Mouse (Mus musculus) adrenal gland, adult (tissue): ENCODE data around the gene Trmt61a.
"Not testable (repeated sequence)": the region's sequence is repeated elsewhere in the genome, so short reads cannot be mapped to it uniquely, and the experiment has no call there.

Source experiments
- DNase-seq, 2 experiments: peaks; one replicate each; pipeline ENCODE4 v3.0.0; 2022 to 2023; ENCODE audit warnings: low spot score in 1 of 2; ENCODE audit not compliant: inconsistent age in 2 of 2

Gene Trmt61a

GRCm38 (mm10) chr12:111677882-111678669 is at the start of gene Trmt61a:
Gene Trmt61a (plus strand): TSS chr12:111678105.
- peak; percentile 89 to 95 for DNase-seq

- DNase-seq: peak; percentile 55 to 84
Observed at GRCm38 (mm10) chr12:111648061-111648645, 29.8 kb upstream of the Trmt61a start.

- DNase-seq: no peak
Observed at GRCm38 (mm10) chr12:111652953-111653352, 25.0 kb upstream of the Trmt61a start.

GRCm38 (mm10) chr12:111653434-111653833 is 24.5 kb upstream of the Trmt61a start:
- peak; percentile 75 to 87 for DNase-seq

- no peak for DNase-seq
Observed at GRCm38 (mm10) chr12:111655695-111656094, 22.2 kb upstream of the Trmt61a start.

GRCm38 (mm10) chr12:111659331-111659730 is 18.6 kb upstream of the Trmt61a start:
- DNase-seq: no peak

GRCm38 (mm10) chr12:111660628-111661027 is 17.3 kb upstream of the Trmt61a start:
- no peak for DNase-seq

GRCm38 (mm10) chr12:111661554-111661953 is 16.4 kb upstream of the Trmt61a start:
- DNase-seq: not testable (repeated sequence)

GRCm38 (mm10) chr12:111663228-111664143 is 14.4 kb upstream of the Trmt61a start:
- no peak for DNase-seq

GRCm38 (mm10) chr12:111664144-111664634 is 13.7 kb upstream of the Trmt61a start:
- no peak for DNase-seq

GRCm38 (mm10) chr12:111665041-111665880 is 12.6 kb upstream of the Trmt61a start:
- DNase-seq: peak; percentile 59 to 66

- no peak for DNase-seq
Observed at GRCm38 (mm10) chr12:111666380-111666779, 11.5 kb upstream of the Trmt61a start.

- DNase-seq: no peak
Observed at GRCm38 (mm10) chr12:111667421-111667820, 10.5 kb upstream of the Trmt61a start.

- DNase-seq: peak; percentile 94 to 98
Observed at GRCm38 (mm10) chr12:111668457-111668912, 9.4 kb upstream of the Trmt61a start.

- peak in 1 of 2 experiments; percentile 70 for DNase-seq
Observed at GRCm38 (mm10) chr12:111669000-111669788, 8.7 kb upstream of the Trmt61a start.

- DNase-seq: no peak
Observed at GRCm38 (mm10) chr12:111669961-111670360, 7.9 kb upstream of the Trmt61a start.

- peak; percentile 64 to 78 for DNase-seq
Observed at GRCm38 (mm10) chr12:111670371-111670971, 7.4 kb upstream of the Trmt61a start.

GRCm38 (mm10) chr12:111670976-111671375 is 6.9 kb upstream of the Trmt61a start:
- peak in 1 of 2 experiments; percentile 65 for DNase-seq

- DNase-seq: peak; percentile 81 to 83
Observed at GRCm38 (mm10) chr12:111671431-111671902, 6.4 kb upstream of the Trmt61a start.
